Mouse (Mus musculus) embryonic fibroblast, embryonic 13.5 days (primary cell): Measurements from ENCODE around the gene Hmg20b.

Source experiments
- CTCF ChIP-seq: IDR thresholded peaks from 2 replicates; pipeline ENCODE4 v1.5.1; 2011; ENCODE audit warnings: mild to moderate bottlenecking, control low read depth, low read length, moderate library complexity, borderline replicate concordance; ENCODE audit not compliant: insufficient read depth
- POLR2A ChIP-seq: IDR thresholded peaks from 2 replicates; pipeline ENCODE4 v1.6.1; 2011; ENCODE audit warnings: low read depth, mild to moderate bottlenecking, control low read depth, low read length, moderate library complexity

DNA sequence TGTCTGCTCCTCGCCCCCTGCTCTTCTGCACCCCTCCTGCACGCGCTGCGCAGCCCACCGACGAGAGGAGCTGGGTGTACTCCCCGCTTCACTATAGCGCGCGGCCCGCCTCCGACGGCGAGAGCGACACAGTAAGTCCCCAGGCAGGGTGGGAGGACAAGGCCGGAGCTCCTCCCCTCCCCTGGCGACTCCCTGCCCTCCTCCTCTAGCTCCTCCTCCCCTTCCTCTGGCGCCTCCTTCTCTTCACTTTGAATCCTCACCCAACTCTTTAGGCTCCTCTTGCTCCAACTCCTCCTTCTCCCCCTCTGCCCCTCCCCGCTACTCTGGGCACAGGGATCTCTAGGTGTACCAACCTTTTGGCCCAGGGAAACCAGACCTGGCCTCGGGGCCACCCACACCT is 33.0 kb downstream of the Hmg20b start:
- TF ChIP-seq POLR2A (no peak), CTCF (no peak)
